Mouse (Mus musculus): ENCODE results near the gene Tas2r143. TPM values are rescaled to one million over a fixed set of nuclear protein-coding genes. Genes with fewer than 3 reads are reported as not detected.

The Tas2r143 gene
- polyA plus RNA-seq, 1 experiment from 2014 or later = not detected

- Histone ChIP-seq H3K27ac (no peak overlapping the region), H3K9me3 (ENCODE audit: control insufficient read depth, low read length) (no peaks in the 10 kb centered on the region), H3K36me3 (replicated peaks; ENCODE audit: control insufficient read depth, insufficient read depth) (no peaks in the 10 kb centered on the region), H3K9ac (no peak overlapping the region), H3K27me3 (ENCODE audit: control insufficient read depth, insufficient read depth, low read length) (no peaks in the 10 kb centered on the region), H3K4me1 (replicated peaks; ENCODE audit: control insufficient read depth, insufficient read depth, low read length) (no peaks in the 10 kb centered on the region), H3K4me2 (replicated peaks) (no peak overlapping the region), H3K4me3 (replicated peaks; ENCODE audit: low read length) (no peak overlapping the region)
- ATAC-seq (ENCODE audit: low FRiP score) (no peak), DNase-seq (ENCODE audit: low spot score) (no peak)
- 93% methylated on average over 2 of the region's 2 CpGs for WGBS
Observed at GRCm38 (mm10) chr6:42419443-42419842, 19.4 kb downstream of the Tas2r143 start.

DNA sequence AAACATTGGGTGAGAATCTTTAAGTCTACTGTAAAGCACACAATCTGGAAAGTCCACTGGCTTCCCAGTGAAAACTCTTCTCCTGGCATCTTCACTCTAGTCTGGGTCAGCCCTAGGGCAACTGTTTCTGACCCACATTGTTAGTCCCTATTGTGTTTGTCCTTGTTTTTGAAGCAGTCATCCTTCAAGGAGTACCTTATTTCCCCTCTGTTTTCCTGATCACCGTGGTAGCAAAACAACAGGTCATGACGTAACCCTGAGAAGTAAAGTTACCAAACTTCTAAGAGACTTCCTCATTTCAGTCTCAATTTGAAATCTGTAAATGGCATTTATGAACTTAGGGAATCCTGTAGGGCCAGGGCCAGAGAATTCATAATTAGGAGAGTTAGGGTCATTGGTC, 21.4 kb downstream of the Tas2r143 start:
- no peak overlapping the region for H3K4me2 ChIP-seq (replicated peaks)
- WGBS = 77% methylated on average over 2 of the region's 2 CpGs

GRCm38 (mm10) chr6:42424472-42424871, 24.4 kb downstream of the Tas2r143 start:
- no peaks in the 10 kb centered on the region for H3K36me3 ChIP-seq (replicated peaks; ENCODE audit: control insufficient read depth, insufficient read depth)
- DNase-seq (ENCODE audit: low spot score) = no peak
- H3K9me3 ChIP-seq (ENCODE audit: control insufficient read depth, low read length) = no peaks in the 10 kb centered on the region
- no peak for ATAC-seq (ENCODE audit: low FRiP score)
- H3K27ac ChIP-seq = no peak overlapping the region
- no peak overlapping the region for H3K4me3 ChIP-seq (replicated peaks; ENCODE audit: low read length)
- 95% methylated on average over 3 of the region's 3 CpGs for WGBS
- H3K4me2 ChIP-seq (replicated peaks) = no peak overlapping the region
- H3K9ac ChIP-seq = no peak overlapping the region
- H3K4me1 ChIP-seq (replicated peaks; ENCODE audit: control insufficient read depth, insufficient read depth, low read length) = no peaks in the 10 kb centered on the region
- no peaks in the 10 kb centered on the region for H3K27me3 ChIP-seq (ENCODE audit: control insufficient read depth, insufficient read depth, low read length)

More for the DNA sequence above, 21.4 kb downstream of the Tas2r143 start:
- H3K27me3 ChIP-seq (ENCODE audit: control insufficient read depth, insufficient read depth, low read length) = no peaks in the 10 kb centered on the region
- DNase-seq (ENCODE audit: low spot score) (no peak), ATAC-seq (ENCODE audit: low FRiP score) (no peak)
- no peak overlapping the region for H3K27ac ChIP-seq
- H3K4me3 ChIP-seq (replicated peaks; ENCODE audit: low read length) = no peak overlapping the region
- H3K9me3 ChIP-seq (ENCODE audit: control insufficient read depth, low read length) = no peaks in the 10 kb centered on the region
- H3K9ac ChIP-seq = no peak overlapping the region
- H3K4me1 ChIP-seq (replicated peaks; ENCODE audit: control insufficient read depth, insufficient read depth, low read length) = no peaks in the 10 kb centered on the region
- no peaks in the 10 kb centered on the region for H3K36me3 ChIP-seq (replicated peaks; ENCODE audit: control insufficient read depth, insufficient read depth)

GRCm38 (mm10) chr6:42426337-42426736, 26.3 kb downstream of the Tas2r143 start:
- WGBS = 90% methylated on average over 4 of the region's 4 CpGs
- DNase-seq (ENCODE audit: low spot score) (no peak), ATAC-seq (ENCODE audit: low FRiP score) (no peak)
- Histone ChIP-seq H3K4me3 (replicated peaks; ENCODE audit: low read length) (no peak overlapping the region), H3K27me3 (ENCODE audit: control insufficient read depth, insufficient read depth, low read length) (no peaks in the 10 kb centered on the region), H3K9ac (no peak overlapping the region), H3K36me3 (replicated peaks; ENCODE audit: control insufficient read depth, insufficient read depth) (no peaks in the 10 kb centered on the region), H3K9me3 (ENCODE audit: control insufficient read depth, low read length) (no peaks in the 10 kb centered on the region), H3K27ac (no peak overlapping the region), H3K4me1 (replicated peaks; ENCODE audit: control insufficient read depth, insufficient read depth, low read length) (no peaks in the 10 kb centered on the region), H3K4me2 (replicated peaks) (no peak overlapping the region)

DNA sequence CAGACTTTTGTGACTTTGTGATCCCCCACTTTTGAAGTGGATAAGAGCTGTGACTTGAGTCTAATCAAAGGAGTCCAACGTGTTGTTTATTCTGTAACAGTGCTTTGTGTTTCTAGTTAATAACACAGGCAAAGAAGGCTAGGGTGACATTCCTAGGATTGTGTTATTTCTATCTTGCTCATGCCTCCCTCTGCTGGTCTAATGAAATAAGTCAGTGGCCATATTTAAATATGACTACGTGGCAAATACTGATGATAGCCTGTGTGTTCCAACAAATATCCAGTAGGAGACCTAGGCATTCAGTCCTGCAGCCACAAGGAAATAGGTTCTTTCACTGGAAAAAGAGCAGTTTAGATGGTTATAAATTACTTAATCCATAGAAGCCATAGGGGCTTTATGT, 33.5 kb downstream of the Tas2r143 start:
- Histone ChIP-seq H3K4me1 (replicated peaks; ENCODE audit: control insufficient read depth, insufficient read depth, low read length) (no peaks in the 10 kb centered on the region), H3K9me3 (ENCODE audit: control insufficient read depth, low read length) (no peaks in the 10 kb centered on the region), H3K27ac (no peak overlapping the region), H3K4me2 (replicated peaks) (no peak overlapping the region), H3K4me3 (replicated peaks; ENCODE audit: low read length) (no peak overlapping the region), H3K36me3 (replicated peaks; ENCODE audit: control insufficient read depth, insufficient read depth) (no peaks in the 10 kb centered on the region), H3K9ac (no peak overlapping the region), H3K27me3 (ENCODE audit: control insufficient read depth, insufficient read depth, low read length) (no peaks in the 10 kb centered on the region)
- DNase-seq (ENCODE audit: low spot score) (no peak), ATAC-seq (ENCODE audit: low FRiP score) (no peak)
- WGBS = 67% methylated on average over 2 of the region's 2 CpGs

GRCm38 (mm10) chr6:42434446-42434845, 34.4 kb downstream of the Tas2r143 start, which contains the start of gene Tas2r126:
Tas2r126 (plus strand) TSS chr6:42434535.
- Histone ChIP-seq H3K27ac (no peak within 1 kb of the TSS), H3K9me3 (ENCODE audit: control insufficient read depth, low read length) (no peaks in the 10 kb centered on the region), H3K9ac (no peak within 1 kb of the TSS), H3K4me3 (replicated peaks; ENCODE audit: low read length) (no peak within 1 kb of the TSS), H3K27me3 (ENCODE audit: control insufficient read depth, insufficient read depth, low read length) (no peaks in the 10 kb centered on the region), H3K4me2 (replicated peaks) (no peak within 1 kb of the TSS), H3K4me1 (replicated peaks; ENCODE audit: control insufficient read depth, insufficient read depth, low read length) (no peaks in the 10 kb centered on the region), H3K36me3 (replicated peaks; ENCODE audit: control insufficient read depth, insufficient read depth) (no peaks in the 10 kb centered on the region)
- DNase-seq (ENCODE audit: low spot score) (no peak), ATAC-seq (ENCODE audit: low FRiP score) (no peak)
- WGBS = 92% methylated on average over 6 of the region's 6 CpGs

DNA sequence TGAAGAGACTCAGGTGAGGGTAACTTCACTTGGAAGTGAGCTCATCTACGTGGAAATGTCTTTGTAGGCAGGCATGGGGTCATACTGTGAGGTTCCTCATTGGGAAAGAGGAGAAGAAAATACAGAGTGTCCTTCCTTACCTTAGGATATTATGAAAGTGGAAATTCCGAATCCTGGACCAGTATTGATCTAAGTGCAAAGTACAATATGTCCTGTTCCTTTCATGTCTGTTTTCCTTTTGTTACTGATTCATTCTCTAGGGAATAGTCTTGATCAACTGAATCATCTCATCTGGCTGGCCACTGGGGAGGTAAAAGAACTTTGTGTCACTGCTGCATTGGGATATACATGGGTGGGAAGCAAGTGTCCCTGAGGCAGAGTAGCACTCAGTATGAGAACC, 35.5 kb downstream of the Tas2r143 start:
- no peak for DNase-seq (ENCODE audit: low spot score)
- no peak overlapping the region for H3K9ac ChIP-seq
- H3K27ac ChIP-seq = no peak overlapping the region
- H3K36me3 ChIP-seq (replicated peaks; ENCODE audit: control insufficient read depth, insufficient read depth) = no peaks in the 10 kb centered on the region
- no peak overlapping the region for H3K4me2 ChIP-seq (replicated peaks)
- H3K27me3 ChIP-seq (ENCODE audit: control insufficient read depth, insufficient read depth, low read length) = no peaks in the 10 kb centered on the region
- no peak overlapping the region for H3K4me3 ChIP-seq (replicated peaks; ENCODE audit: low read length)
- H3K4me1 ChIP-seq (replicated peaks; ENCODE audit: control insufficient read depth, insufficient read depth, low read length) = no peaks in the 10 kb centered on the region
- whole genome bisulfite sequencing = 84% methylated on average over 2 of the region's 2 CpGs
- no peak for ATAC-seq (ENCODE audit: low FRiP score)
- no peaks in the 10 kb centered on the region for H3K9me3 ChIP-seq (ENCODE audit: control insufficient read depth, low read length)

- DNase-seq (ENCODE audit: low spot score) = no peak
- H3K9me3 ChIP-seq (ENCODE audit: control insufficient read depth, low read length) = no peaks in the 10 kb centered on the region
- no peaks in the 10 kb centered on the region for H3K27me3 ChIP-seq (ENCODE audit: control insufficient read depth, insufficient read depth, low read length)
- H3K4me3 ChIP-seq (replicated peaks; ENCODE audit: low read length) = no peak overlapping the region
- no peak overlapping the region for H3K9ac ChIP-seq
- no peaks in the 10 kb centered on the region for H3K4me1 ChIP-seq (replicated peaks; ENCODE audit: control insufficient read depth, insufficient read depth, low read length)
- no peaks in the 10 kb centered on the region for H3K36me3 ChIP-seq (replicated peaks; ENCODE audit: control insufficient read depth, insufficient read depth)
- WGBS = 70% methylated on average over 2 of the region's 2 CpGs
- no peak for ATAC-seq (ENCODE audit: low FRiP score)
- no peak overlapping the region for H3K4me2 ChIP-seq (replicated peaks)
- no peak overlapping the region for H3K27ac ChIP-seq
Observed at GRCm38 (mm10) chr6:42441395-42441794, 41.4 kb downstream of the Tas2r143 start.

- no peak for ATAC-seq (ENCODE audit: low FRiP score)
- 76% methylated on average over 2 of the region's 2 CpGs for WGBS
- Histone ChIP-seq H3K27me3 (ENCODE audit: control insufficient read depth, insufficient read depth, low read length) (no peaks in the 10 kb centered on the region), H3K4me1 (replicated peaks; ENCODE audit: control insufficient read depth, insufficient read depth, low read length) (no peaks in the 10 kb centered on the region), H3K36me3 (replicated peaks; ENCODE audit: control insufficient read depth, insufficient read depth) (no peaks in the 10 kb centered on the region), H3K9ac (no peak overlapping the region), H3K4me2 (replicated peaks) (no peak overlapping the region), H3K9me3 (ENCODE audit: control insufficient read depth, low read length) (no peaks in the 10 kb centered on the region), H3K4me3 (replicated peaks; ENCODE audit: low read length) (no peak overlapping the region), H3K27ac (no peak overlapping the region)
- DNase-seq (ENCODE audit: low spot score) = no peak
Observed at GRCm38 (mm10) chr6:42444491-42444890, 44.5 kb downstream of the Tas2r143 start.

- H3K27ac ChIP-seq = no peak overlapping the region
Observed at GRCm38 (mm10) chr6:42447381-42447780, 47.3 kb downstream of the Tas2r143 start.

More at GRCm38 (mm10) chr6:42447381-42447780, 47.3 kb downstream of the Tas2r143 start:
- Histone ChIP-seq H3K9ac (no peak overlapping the region), H3K36me3 (replicated peaks; ENCODE audit: control insufficient read depth, insufficient read depth) (no peaks in the 10 kb centered on the region), H3K4me2 (replicated peaks) (no peak overlapping the region), H3K9me3 (ENCODE audit: control insufficient read depth, low read length) (no peaks in the 10 kb centered on the region), H3K27me3 (ENCODE audit: control insufficient read depth, insufficient read depth, low read length) (no peaks in the 10 kb centered on the region), H3K4me1 (replicated peaks; ENCODE audit: control insufficient read depth, insufficient read depth, low read length) (no peaks in the 10 kb centered on the region), H3K4me3 (replicated peaks; ENCODE audit: low read length) (no peak overlapping the region)
- no peak for DNase-seq (ENCODE audit: low spot score)
- no peak for ATAC-seq (ENCODE audit: low FRiP score)
- 84% methylated on average over 2 of the region's 2 CpGs for WGBS
